Mouse (Mus musculus) hindbrain, postnatal 0 days (tissue): Measurements from ENCODE around the gene Gm3435. TPM values are rescaled to one million over a fixed set of nuclear protein-coding genes. Genes with fewer than 3 reads are reported as not detected.
"Not testable (repeated sequence)": the region's sequence is repeated elsewhere in the genome, so short reads cannot be mapped to it uniquely, and the experiment has no call there.

Experiments
- ATAC-seq: fragments of 200-750 bp; cut with Nextera tagmentation; 2 replicates; pipeline ENCODE4 v1.8.0; 2017; ENCODE audit warnings: mild to moderate bottlenecking, moderate TSS enrichment, moderate library complexity
- DNase-seq: peaks from one replicate; pipeline ENCODE4 v3.0.0-alpha.2; 2015; ENCODE audit warnings: low spot score
- H3K27ac ChIP-seq: fragments of 300-500 bp; sonication (generic); 2 replicates; pipeline ENCODE4 v1.5.1; 2014; ENCODE audit warnings: mild to moderate bottlenecking
- H3K27me3 ChIP-seq: fragments of 300-500 bp; sonication (generic); 2 replicates; pipeline ENCODE4 v1.6.1; 2014; ENCODE audit warnings: low read length, mixed read lengths; ENCODE audit not compliant: insufficient read depth
- H3K36me3 ChIP-seq: fragments of 300-500 bp; sonication (generic); 2 replicates; pipeline ENCODE4 v1.6.1; 2014; ENCODE audit warnings: low read length, mixed read lengths; ENCODE audit not compliant: insufficient read depth
- H3K4me1 ChIP-seq: fragments of 300-500 bp; sonication (generic); 2 replicates; pipeline ENCODE4 v1.6.1; 2014; ENCODE audit warnings: antibody characterized with exemption, low read length, mixed read lengths; ENCODE audit not compliant: insufficient read depth
- H3K4me2 ChIP-seq: fragments of 300-500 bp; sonication (generic); 2 replicates; pipeline ENCODE4 v1.6.1; 2014; ENCODE audit warnings: low read depth, mild to moderate bottlenecking, low read length, moderate library complexity, mixed read lengths
- H3K4me3 ChIP-seq: fragments of 300-500 bp; sonication (generic); 2 replicates; pipeline ENCODE4 v1.5.1; 2014; ENCODE audit warnings: low read length
- H3K9ac ChIP-seq: fragments of 300-500 bp; sonication (generic); replicated peaks from 2 replicates; pipeline ENCODE4 v1.6.1; 2014; ENCODE audit warnings: mild to moderate bottlenecking, low read length, moderate library complexity, mixed read lengths
- H3K9me3 ChIP-seq: fragments of 300-500 bp; sonication (generic); 2 replicates; pipeline ENCODE4 v1.6.1; 2016; ENCODE audit warnings: low read length, mixed read lengths
- CTCF ChIP-seq: IDR thresholded peaks from 2 replicates; pipeline ENCODE4 v1.5.1; 2016; ENCODE audit warnings: antibody characterized with exemption, control low read depth, low read depth
- WGBS: fragments of 180-500 bp; shearing (Covaris S2); extraction: QIAGEN DNeasy Blood & Tissue Kit; methylation state at CpG from one replicate; pipeline ENCODE4 v1.1.7; 2014; 5-methylcytosine and 5-hydroxymethylcytosine counted together
- polyA plus RNA-seq: library from polyadenylated mRNA; unstranded; fragments of >200 nt; fragmentation: Nextera tagmentation; extraction: Ambion mirVana; gene quantifications from 2 replicates; pipeline ENCODE4 v1.2.1, GENCODE M21; 2015
- total RNA-seq: library from RNA; depleted of rRNA; stranded (reverse); fragments of >200 nt; gene quantifications from 2 replicates; pipeline ENCODE4 v1.2.3, GENCODE M21; 2014; rRNA removed

Gene Gm3435
- 0.65 and 7.8 TPM in 2 replicates for total RNA-seq
- polyA plus RNA-seq = 7.7 and 10.3 TPM in 2 replicates

DNA sequence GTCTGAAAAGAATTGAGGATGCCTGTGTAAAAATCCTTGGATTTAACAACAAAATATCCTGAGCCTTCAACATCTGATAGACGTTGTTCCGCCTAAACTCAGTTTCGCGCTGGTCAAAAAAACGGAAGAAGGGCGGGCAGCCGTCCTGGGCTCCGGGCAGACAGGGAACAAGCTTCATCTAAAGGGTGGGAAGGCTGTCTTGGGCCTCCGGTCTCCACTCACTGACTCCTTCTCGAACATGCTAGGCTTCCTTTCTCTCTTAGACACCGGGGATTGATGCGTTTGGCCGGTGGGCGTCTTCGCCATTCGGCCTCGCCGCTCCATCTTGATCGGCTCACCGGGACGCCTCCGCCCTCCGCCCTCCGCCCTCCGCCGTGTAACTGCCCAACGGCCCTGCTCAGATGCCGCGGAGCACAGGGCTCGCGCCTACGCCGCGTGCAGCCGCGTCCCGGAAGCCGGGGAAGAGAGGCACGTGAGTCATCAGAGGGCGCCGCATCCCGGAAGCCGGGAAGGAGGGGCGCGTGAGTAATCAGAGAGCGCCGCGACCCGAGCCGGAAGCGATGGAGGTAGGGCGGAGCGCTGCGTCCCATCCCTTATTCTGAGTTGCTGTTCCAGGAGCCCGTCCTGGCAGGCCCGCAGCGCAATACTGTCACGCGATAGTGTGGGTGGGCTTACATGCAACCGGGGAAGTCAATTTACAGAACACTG, at the start of gene Gm3435:
TSS of gene Gm3435 (plus strand) at position 471 of the 708 bp plus-strand sequence.
- not testable (repeated sequence) for H3K36me3 ChIP-seq, H3K4me2 ChIP-seq, H3K27ac ChIP-seq, H3K27me3 ChIP-seq, H3K4me1 ChIP-seq, H3K9ac ChIP-seq, H3K9me3 ChIP-seq, H3K4me3 ChIP-seq, DNase-seq
- ATAC-seq = peak; percentile 99
- WGBS = no CpG with 5 or more reads among the region's 60 CpGs

DNA sequence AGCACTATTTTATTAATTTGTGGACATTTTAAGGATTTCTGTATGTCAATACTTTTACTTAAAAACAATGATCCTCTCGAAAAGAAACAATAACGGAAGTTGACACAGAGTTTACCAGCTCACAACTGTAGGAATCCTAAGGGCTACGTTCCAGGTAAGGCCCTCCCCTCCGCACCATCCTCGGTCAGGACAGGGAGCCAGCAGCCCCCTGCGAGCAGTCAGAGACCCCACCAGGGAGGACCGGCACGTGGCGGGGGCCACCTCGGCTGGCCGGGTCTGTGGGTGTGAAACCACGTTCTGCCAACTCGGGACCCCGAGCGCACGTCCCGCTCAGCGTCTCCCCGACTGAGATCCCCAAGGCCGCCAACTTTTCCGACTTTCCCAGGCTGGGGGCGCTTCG, 49.5 kb upstream of the Gm3435 start:
- Histone ChIP-seq H3K9ac (peak overlapping the region; percentile 44), H3K4me2 (peak overlapping the region; percentile 87), H3K4me1 (no peaks in the 10 kb centered on the region), H3K27ac (no peak overlapping the region), H3K9me3 (no peaks in the 10 kb centered on the region), H3K4me3 (peak overlapping the region; percentile 58), H3K27me3 (no peaks in the 10 kb centered on the region), H3K36me3 (no peaks in the 10 kb centered on the region)
- ATAC-seq = 0 out of 2 replicates have a peak, but pooled peaks have one; percentile 2
- TF ChIP-seq CTCF = no peak
- WGBS = under 1% methylated on average over 18 of the region's 23 CpGs
- DNase-seq = no peak

DNA sequence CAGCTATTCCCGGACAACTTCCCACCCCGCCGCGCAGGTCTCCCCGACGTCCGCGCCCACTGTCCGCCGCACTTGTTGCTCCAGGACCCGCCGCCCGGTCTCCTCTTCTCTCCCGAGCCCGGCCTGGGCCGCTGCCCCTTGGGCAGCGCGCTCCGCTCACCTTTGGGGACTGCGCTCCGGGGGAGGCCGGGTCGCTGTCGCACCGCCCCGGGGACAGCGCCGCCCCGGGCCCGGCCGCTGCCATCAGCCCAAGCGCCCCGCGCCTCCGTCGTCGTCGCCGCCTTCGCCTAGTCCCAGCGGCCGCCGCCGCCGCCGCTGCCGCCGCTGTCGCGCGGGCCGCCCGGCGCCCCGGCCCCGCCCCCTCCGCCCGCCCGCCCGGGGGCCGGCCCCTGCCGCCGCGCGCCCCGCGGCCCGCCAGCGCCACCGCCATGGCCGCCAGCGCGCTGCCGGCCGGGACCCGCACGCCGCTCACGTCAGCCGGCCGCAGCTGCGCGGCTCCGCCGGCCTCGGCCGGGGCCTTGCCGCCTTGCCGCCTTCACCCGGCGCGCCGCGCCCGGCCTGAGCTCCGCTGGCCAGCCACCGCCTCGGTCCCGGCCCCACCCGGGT, 48.9 kb upstream of the Gm3435 start, which contains the start of gene Phf10:
TSS of gene Phf10 (minus strand) at position 323 of the 606 bp plus-strand sequence.
- WGBS = under 1% methylated on average over 34 of the region's 100 CpGs
- ATAC-seq = peak; percentile 84
- not testable (repeated sequence) for H3K4me1 ChIP-seq, H3K36me3 ChIP-seq, H3K27me3 ChIP-seq, H3K9me3 ChIP-seq
- Histone ChIP-seq H3K4me3 (peak within 1 kb of the TSS; percentile 58), H3K27ac (peak within 1 kb of the TSS; percentile 45; the same call in 1 of the 2 replicates), H3K4me2 (peak within 1 kb of the TSS; percentile 87), H3K9ac (peak within 1 kb of the TSS; percentile 44)
- peak; percentile 9 for DNase-seq

DNA sequence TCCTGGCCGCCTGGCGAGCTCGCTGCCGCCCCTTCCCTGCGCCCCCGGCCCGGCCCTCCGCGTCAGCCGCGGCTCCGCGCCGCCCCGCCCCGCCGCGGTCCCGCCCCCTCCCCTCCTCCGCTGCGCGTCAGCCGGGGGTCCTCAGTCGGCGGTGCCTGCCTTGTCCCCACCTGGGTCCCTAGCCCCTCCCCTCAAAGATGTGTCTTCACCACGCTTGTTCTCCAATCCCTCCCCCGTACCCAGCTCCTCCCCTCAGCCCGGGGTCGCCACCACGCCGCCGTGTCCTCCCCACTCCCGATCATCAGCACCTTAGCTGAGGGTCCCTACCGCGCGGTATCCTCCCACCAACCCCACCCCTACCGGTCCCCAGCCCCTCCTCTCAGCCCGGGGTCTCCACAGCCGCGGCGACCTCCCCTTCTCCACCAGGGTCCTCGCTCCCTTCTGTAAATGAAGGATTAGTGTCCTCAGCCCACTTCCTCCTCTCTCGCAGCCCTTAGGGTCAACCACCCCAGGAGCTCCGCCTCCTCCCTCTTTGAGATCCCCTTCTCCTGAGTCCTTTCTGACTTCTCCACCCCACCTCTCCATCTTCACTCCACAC, 48.3 kb upstream of the Gm3435 start:
- peak; percentile 93 for ATAC-seq
- not testable (repeated sequence) for H3K4me2 ChIP-seq, H3K27ac ChIP-seq, H3K27me3 ChIP-seq, H3K4me3 ChIP-seq, H3K36me3 ChIP-seq, H3K9ac ChIP-seq, H3K9me3 ChIP-seq, DNase-seq, H3K4me1 ChIP-seq
- no CpG with 5 or more reads among the region's 44 CpGs for WGBS

DNA sequence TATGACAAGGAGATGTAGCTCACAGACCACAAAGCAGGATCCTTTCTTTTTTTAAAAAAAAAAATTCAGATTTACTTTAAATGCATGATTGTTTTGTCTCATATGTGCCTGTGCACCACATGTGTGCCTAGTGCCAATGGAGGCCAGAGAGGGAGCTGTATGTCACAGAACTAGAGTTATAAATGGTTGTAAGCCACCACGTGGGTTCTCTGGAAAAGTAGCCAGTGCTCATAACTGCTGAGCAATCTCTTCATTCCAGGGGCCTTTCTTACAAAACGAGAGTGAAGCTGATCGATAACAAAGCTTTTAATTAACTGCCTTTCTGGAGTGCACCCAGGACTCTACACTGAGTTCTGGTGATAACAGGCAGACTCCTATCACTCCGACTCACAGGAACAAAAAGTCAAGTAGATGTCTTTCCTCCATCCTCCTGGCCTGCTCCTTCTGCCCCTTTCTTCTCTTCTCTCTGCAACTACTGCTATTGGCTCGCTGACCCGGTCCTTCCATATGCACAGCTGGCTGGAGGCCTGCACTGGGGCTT, 41.5 kb upstream of the Gm3435 start:
- not testable (repeated sequence) for H3K36me3 ChIP-seq, H3K4me3 ChIP-seq, H3K9ac ChIP-seq, DNase-seq, H3K27ac ChIP-seq, H3K4me1 ChIP-seq, H3K4me2 ChIP-seq, H3K27me3 ChIP-seq, H3K9me3 ChIP-seq, ATAC-seq
- WGBS = no CpG with 5 or more reads among the region's 6 CpGs

GRCm38 (mm10) chr17:14977718-14978361, 32.1 kb upstream of the Gm3435 start:
- not testable (repeated sequence) for H3K4me2 ChIP-seq, ATAC-seq, H3K27ac ChIP-seq, DNase-seq, H3K27me3 ChIP-seq, H3K36me3 ChIP-seq, H3K4me3 ChIP-seq, H3K9ac ChIP-seq, H3K4me1 ChIP-seq, H3K9me3 ChIP-seq
- 4% methylated on average over 4 of the region's 7 CpGs for WGBS

GRCm38 (mm10) chr17:14978362-14979038, 31.5 kb upstream of the Gm3435 start, which contains the start of the genes 9030025P20Rik and Gm3417:
TSS of gene 9030025P20Rik (plus strand) at chr17:14978468.
TSS of gene Gm3417 (minus strand) at chr17:14978790.
- H3K27me3 ChIP-seq, H3K4me2 ChIP-seq, H3K9ac ChIP-seq, H3K9me3 ChIP-seq, H3K4me1 ChIP-seq, H3K27ac ChIP-seq, DNase-seq, H3K36me3 ChIP-seq, H3K4me3 ChIP-seq: not testable (repeated sequence)
- no CpG with 5 or more reads among the region's 60 CpGs for WGBS
- peak; percentile 99 for ATAC-seq

DNA sequence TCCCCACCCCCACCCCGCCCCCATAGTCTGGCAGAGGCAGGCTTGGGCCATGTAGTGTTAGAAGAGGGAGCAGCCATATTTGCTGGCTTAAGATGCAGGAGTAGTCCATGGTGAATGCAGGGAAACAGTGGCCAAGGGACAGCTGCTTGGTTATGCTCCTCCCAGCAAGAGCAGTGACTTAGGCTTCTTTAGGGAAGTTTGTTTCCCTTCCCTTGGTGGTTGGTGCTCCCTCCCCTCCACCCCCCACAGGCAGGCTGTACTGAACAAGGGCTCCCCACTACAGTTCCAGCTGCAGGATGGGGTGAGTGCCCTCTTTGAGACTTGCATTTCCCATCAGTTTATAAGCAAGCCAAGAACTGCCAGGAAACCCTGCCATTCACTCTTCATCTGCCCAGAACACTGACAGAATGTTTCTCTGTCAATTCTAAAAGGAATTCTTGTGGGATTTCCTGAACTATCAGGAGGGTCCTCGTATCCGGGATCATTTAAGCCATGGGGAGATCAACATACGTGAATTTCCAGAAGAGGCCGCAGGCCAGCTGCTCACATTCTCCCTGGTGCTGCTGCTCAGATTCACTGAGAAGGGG, 19.8 kb upstream of the Gm3435 start:
- H3K27me3 ChIP-seq, H3K4me1 ChIP-seq, H3K27ac ChIP-seq, H3K9ac ChIP-seq, H3K4me3 ChIP-seq, H3K36me3 ChIP-seq, ATAC-seq, DNase-seq, H3K4me2 ChIP-seq, H3K9me3 ChIP-seq: not testable (repeated sequence)
- WGBS = 79% methylated on average over 4 of the region's 5 CpGs
